ENCODE assay signal across 11 mouse cellular contexts in genomic region chr9:21791861-21792260, GRCm38 (mm10). TPM values are rescaled to one million over a fixed set of nuclear protein-coding genes. Genes with fewer than 3 reads are reported as not detected.
DNase-seq lines count a peak whose midpoint lies in the region; ATAC-seq and TF ChIP-seq lines count a peak whose summit lies in the region.
"Had no signal": no experiment of that assay in that cellular context is flagged by ENCODE, and none has a peak within 500 bp of the region (broad histone marks: within the 10 kb centered on the region; RNA-seq: fewer than 3 reads in every experiment).

No protein-coding gene starts in this region.

- 81% methylated on average over 8 of the region's 8 CpGs for WGBS in hindbrain, embryonic 13.5 days
- 68% methylated on average over 8 of the region's 8 CpGs for WGBS in hindbrain, postnatal 0 days
- 67% methylated on average over 8 of the region's 8 CpGs for WGBS in embryonic facial prominence, embryonic 14.5 days
- 96% methylated on average over 8 of the region's 8 CpGs for WGBS in limb, embryonic 10.5 days

- H3K27me3 ChIP-seq in hindbrain, embryonic 13.5 days, result no peaks in the 10 kb centered on the region
- H3K27me3 ChIP-seq in hindbrain, postnatal 0 days (ENCODE audit: insufficient read depth, low read length), result no peaks in the 10 kb centered on the region
- H3K27me3 ChIP-seq in embryonic facial prominence, embryonic 14.5 days (replicated peaks; ENCODE audit: control insufficient read depth, insufficient read depth, low read length), result no peaks in the 10 kb centered on the region
- no peaks in the 10 kb centered on the region for H3K27me3 ChIP-seq in limb, embryonic 10.5 days (ENCODE audit: low read depth, poor library complexity, severe bottlenecking)
- H3K27me3 ChIP-seq: limb, embryonic 15.5 days had no signal

- no peak for TF ChIP-seq CTCF in hindbrain, postnatal 0 days (IDR thresholded peaks at IDR 0.05; ENCODE audit: low read depth)

- no peak for DNase-seq in hindbrain, postnatal 0 days (ENCODE audit: low spot score)
- peak; percentile 65 for DNase-seq in embryonic facial prominence, embryonic 14.5 days (ENCODE audit: low spot score)
- DNase-seq in heart, postnatal 36 days, result peak; percentile 61 to 67
- DNase-seq in lung, postnatal 36 days, result peak; percentile 91
- DNase-seq in right cerebral cortex, adult 18-20 months, result no peak
- DNase-seq in limb, embryonic 10.5 days (ENCODE audit: low spot score), result no peak
- no peak for DNase-seq in left cerebral cortex, postnatal 14 days (ENCODE audit: low spot score in 2 of 2)

- intact Hi-C loops in heart, postnatal 36 days (cut with DNase I), result no loop called here
- intact Hi-C loops in left cerebral cortex, postnatal 14 days (cut with DNase I), result no loop called here

- no peaks in the 10 kb centered on the region for H3K36me3 ChIP-seq in hindbrain, embryonic 13.5 days
- H3K36me3 ChIP-seq in hindbrain, postnatal 0 days (ENCODE audit: insufficient read depth, low read length), result no peaks in the 10 kb centered on the region
- H3K36me3 ChIP-seq in embryonic facial prominence, embryonic 14.5 days (ENCODE audit: control insufficient read depth, insufficient read depth, low read length), result peaks cover 85% of the 10 kb centered on the region
- H3K36me3 ChIP-seq in limb, embryonic 10.5 days, result peaks cover 96% of the 10 kb centered on the region

- no peak overlapping the region for H3K4me2 ChIP-seq in hindbrain, embryonic 13.5 days
- H3K4me2 ChIP-seq in hindbrain, postnatal 0 days (ENCODE audit: low read depth, low read length), result no peak overlapping the region
- H3K4me2 ChIP-seq in embryonic facial prominence, embryonic 14.5 days (ENCODE audit: low read depth, low read length), result no peak overlapping the region
- H3K4me2 ChIP-seq: limb, embryonic 15.5 days had no signal

- ATAC-seq in hindbrain, embryonic 13.5 days (ENCODE audit: low FRiP score), result no peak
- no peak for ATAC-seq in hindbrain, postnatal 0 days
- no peak for ATAC-seq in embryonic facial prominence, embryonic 14.5 days (ENCODE audit: low read depth)

- H3K27ac ChIP-seq in hindbrain, embryonic 13.5 days, result no peak overlapping the region
- H3K27ac ChIP-seq in hindbrain, postnatal 0 days, result no peak overlapping the region
- no peak overlapping the region for H3K27ac ChIP-seq in embryonic facial prominence, embryonic 14.5 days (replicated peaks; ENCODE audit: low read depth, low read length)
- H3K27ac ChIP-seq in limb, embryonic 10.5 days, result no peak overlapping the region
- H3K27ac ChIP-seq: limb, embryonic 15.5 days had no signal

- H3K4me1 ChIP-seq in hindbrain, embryonic 13.5 days (replicated peaks), result peaks cover 33% of the 10 kb centered on the region
- no peaks in the 10 kb centered on the region for H3K4me1 ChIP-seq in hindbrain, postnatal 0 days (ENCODE audit: insufficient read depth, low read length)
- H3K4me1 ChIP-seq in embryonic facial prominence, embryonic 14.5 days (ENCODE audit: control insufficient read depth, insufficient read depth, low read length), result peaks cover 20% of the 10 kb centered on the region
- peaks cover 48% of the 10 kb centered on the region for H3K4me1 ChIP-seq in limb, embryonic 10.5 days

- H3K4me3 ChIP-seq in hindbrain, embryonic 13.5 days, result no peak overlapping the region
- no peak overlapping the region for H3K4me3 ChIP-seq in hindbrain, postnatal 0 days (ENCODE audit: low read length)
- no peak overlapping the region for H3K4me3 ChIP-seq in embryonic facial prominence, embryonic 14.5 days (ENCODE audit: low read depth, low read length)
- H3K4me3 ChIP-seq in limb, embryonic 10.5 days, result no peak overlapping the region
- H3K4me3 ChIP-seq: limb, embryonic 15.5 days had no signal

- H3K9ac ChIP-seq in hindbrain, embryonic 13.5 days, result peak overlapping the region; percentile 25; the same call in 1 of the 2 replicates
- no peak overlapping the region for H3K9ac ChIP-seq in hindbrain, postnatal 0 days (replicated peaks; ENCODE audit: low read length)
- H3K9ac ChIP-seq in embryonic facial prominence, embryonic 14.5 days (ENCODE audit: low read depth, low read length), result no peak overlapping the region
- H3K9ac ChIP-seq: limb, embryonic 15.5 days had no signal

- no peaks in the 10 kb centered on the region for H3K9me3 ChIP-seq in hindbrain, embryonic 13.5 days
- H3K9me3 ChIP-seq in hindbrain, postnatal 0 days (ENCODE audit: low read length), result no peaks in the 10 kb centered on the region
- H3K9me3 ChIP-seq in embryonic facial prominence, embryonic 14.5 days (ENCODE audit: control insufficient read depth, low read length), result no peaks in the 10 kb centered on the region
- H3K9me3 ChIP-seq in limb, embryonic 10.5 days (replicated peaks), result no peaks in the 10 kb centered on the region
- H3K9me3 ChIP-seq: limb, embryonic 15.5 days had no signal

RNA-seq across cellular contexts. Expression of gene Kank2, which starts 6.7 kb away (rescaled TPM):
- 4.7 and 5.0 TPM in 2 replicates for polyA plus RNA-seq in hindbrain, embryonic 13.5 days (2015; fragmentation: Nextera tagmentation; extraction: Ambion mirVana)
- 15.6 and 19.1 TPM in 2 replicates for total RNA-seq in hindbrain, postnatal 0 days (2014; rRNA removed)
- 3.1 and 3.4 TPM in 2 replicates for polyA plus RNA-seq in hindbrain, postnatal 0 days (2015; fragmentation: Nextera tagmentation; extraction: Ambion mirVana)
- polyA plus RNA-seq in embryonic facial prominence, embryonic 14.5 days (2014; fragmentation: Nextera tagmentation; extraction: Ambion mirVana), result 10.7 and 12.1 TPM in 2 replicates
- 10 to 100 TPM; 50.5 to 54.2 TPM for total RNA-seq in heart, postnatal 36 days (2021)
- polyA plus RNA-seq in limb, embryonic 10.5 days (2016; fragmentation: Nextera tagmentation; extraction: Ambion mirVana), result 22.7 and 24.2 TPM in 2 replicates
- 1 to 10 TPM; 7.4 to 7.6 TPM for total RNA-seq in left cerebral cortex, postnatal 14 days (2021)

RNA-seq across cellular contexts. Expression of gene Spc24, which starts 31.8 kb away (rescaled TPM):
- polyA plus RNA-seq in hindbrain, embryonic 13.5 days (2015; fragmentation: Nextera tagmentation; extraction: Ambion mirVana), result 22.0 and 26.4 TPM in 2 replicates
- total RNA-seq in hindbrain, postnatal 0 days (2014; rRNA removed), result 20.3 and 31.1 TPM in 2 replicates
- 26.2 and 27.1 TPM in 2 replicates for polyA plus RNA-seq in hindbrain, postnatal 0 days (2015; fragmentation: Nextera tagmentation; extraction: Ambion mirVana)
- polyA plus RNA-seq in embryonic facial prominence, embryonic 14.5 days (2014; fragmentation: Nextera tagmentation; extraction: Ambion mirVana), result 70.4 and 81.9 TPM in 2 replicates
- 1 to 10 TPM; 4.4 to 4.6 TPM for total RNA-seq in heart, postnatal 36 days (2021)
- 225 and 232 TPM in 2 replicates for polyA plus RNA-seq in limb, embryonic 10.5 days (2016; fragmentation: Nextera tagmentation; extraction: Ambion mirVana)
- 1 to 10 TPM; 2.6 to 2.7 TPM for total RNA-seq in left cerebral cortex, postnatal 14 days (2021)

RNA-seq across cellular contexts. Expression of gene Angptl8, which starts 43.4 kb away (rescaled TPM):
- polyA plus RNA-seq in hindbrain, embryonic 13.5 days (2015; fragmentation: Nextera tagmentation; extraction: Ambion mirVana), result 0.39 and 0.53 TPM in 2 replicates
- not detected in 2 replicates for total RNA-seq in hindbrain, postnatal 0 days (2014; rRNA removed)
- 0.34 and 0.57 TPM in 2 replicates for polyA plus RNA-seq in hindbrain, postnatal 0 days (2015; fragmentation: Nextera tagmentation; extraction: Ambion mirVana)
- 0.41 and 0.54 TPM in 2 replicates for polyA plus RNA-seq in embryonic facial prominence, embryonic 14.5 days (2014; fragmentation: Nextera tagmentation; extraction: Ambion mirVana)
- not detected for total RNA-seq in heart, postnatal 36 days (2021)
- 1.2 and 1.6 TPM in 2 replicates for polyA plus RNA-seq in limb, embryonic 10.5 days (2016; fragmentation: Nextera tagmentation; extraction: Ambion mirVana)
- not detected for total RNA-seq in left cerebral cortex, postnatal 14 days (2021)
- total RNA-seq: CH12.LX; common myeloid progenitor, adult 5-6 weeks had no signal

Comparison
In these comparisons a context has a peak if more than half of its experiments do, and no peak if none do; other contexts are left out.
1. DNase-seq: peak in embryonic facial prominence, embryonic 14.5 days (single experiment), heart, postnatal 36 days (2 of 2) and lung, postnatal 36 days (single experiment); none in hindbrain, postnatal 0 days (single experiment), right cerebral cortex, adult 18-20 months (single experiment), limb, embryonic 10.5 days (single experiment) and left cerebral cortex, postnatal 14 days (0 of 2).